Comparison of ENCODE assay signal across 8 mouse cellular contexts in the genomic region with DNA sequence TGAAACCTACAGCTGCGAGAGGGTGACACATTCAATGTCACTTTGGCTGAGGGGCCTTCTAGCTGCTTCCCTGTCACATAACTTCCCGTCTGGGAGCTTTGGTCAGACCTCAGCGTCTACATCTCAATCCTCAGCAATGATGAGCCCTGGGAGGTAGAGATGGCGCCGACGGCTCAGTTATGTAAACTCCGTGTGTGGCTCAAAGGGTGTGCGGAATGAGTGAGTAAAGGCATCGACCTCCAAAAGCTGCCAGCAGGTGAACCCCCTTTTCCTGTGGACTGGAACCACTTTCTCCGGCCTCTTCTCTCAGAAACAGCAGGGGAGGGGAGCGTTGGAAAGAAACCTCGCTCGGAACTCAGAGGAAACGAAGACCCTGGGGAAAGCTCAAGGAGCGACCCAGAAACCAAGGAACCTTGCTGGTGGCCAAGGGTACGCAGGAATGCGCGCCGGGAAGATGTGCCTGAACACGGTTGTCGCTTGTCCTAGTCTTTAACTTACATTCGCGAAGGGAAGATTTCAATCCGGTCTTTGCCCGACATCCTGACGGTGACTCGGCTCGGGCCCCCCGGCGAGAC. TPM values are rescaled to one million over a fixed set of nuclear protein-coding genes. Genes with fewer than 3 reads are reported as not detected.
DNase-seq lines count a peak whose midpoint lies in the region; ATAC-seq and TF ChIP-seq lines count a peak whose summit lies in the region.

No protein-coding gene starts in this region.

- H3K9ac ChIP-seq in limb, embryonic 14.5 days (ENCODE audit: low read depth, low read length, severe bottlenecking), result peak overlapping the region; percentile 73

- H3K27me3 ChIP-seq in limb, embryonic 14.5 days (ENCODE audit: control insufficient read depth, insufficient read depth, low read length), result no peaks in the 10 kb centered on the region

- H3K36me3 ChIP-seq in limb, embryonic 14.5 days (ENCODE audit: control insufficient read depth, insufficient read depth, low read length), result 0 out of 2 replicates have a peak, but pooled peaks cover 6% of the 10 kb centered on the region

- peak; percentile 13; the same call in 1 of the 2 replicates for ATAC-seq in limb, embryonic 14.5 days (ENCODE audit: low FRiP score, low read depth)

- TF ChIP-seq CTCF in olfactory bulb, adult 2 months (IDR thresholded peaks at IDR 0.05; ENCODE audit: insufficient read depth, low read depth, low read length), result no peak

- peak overlapping the region; percentile 89 for H3K4me3 ChIP-seq in limb, embryonic 14.5 days (replicated peaks; ENCODE audit: low read length)
- peak overlapping the region; percentile 68 for H3K4me3 ChIP-seq in olfactory bulb, adult 2 months (ENCODE audit: insufficient read depth, low read depth, low read length)

- peaks cover 14% of the 10 kb centered on the region for H3K4me1 ChIP-seq in limb, embryonic 14.5 days (ENCODE audit: control insufficient read depth, insufficient read depth, low read length)
- H3K4me1 ChIP-seq in olfactory bulb, adult 2 months (ENCODE audit: control insufficient read depth, insufficient read depth, low read length), result peaks cover 5% of the 10 kb centered on the region

- H3K4me2 ChIP-seq in limb, embryonic 14.5 days (replicated peaks; ENCODE audit: low read depth, low read length, severe bottlenecking), result peak overlapping the region; percentile 92

- peak overlapping the region; percentile 35 for H3K27ac ChIP-seq in limb, embryonic 14.5 days (replicated peaks; ENCODE audit: low read depth, low read length)
- H3K27ac ChIP-seq in olfactory bulb, adult 2 months (ENCODE audit: insufficient read depth, low read depth, low read length), result peak overlapping the region; percentile 38; the same call in 1 of the 2 replicates

- WGBS in limb, embryonic 14.5 days, result under 1% methylated on average over 29 of the region's 30 CpGs
- under 1% methylated on average over 30 of the region's 30 CpGs for WGBS in olfactory bulb, adult 2 months

- DNase-seq in layer of hippocampus, adult 9-10 months (ENCODE audit: low spot score), result peak; percentile 12
- DNase-seq in layer of hippocampus, postnatal 14 days (ENCODE audit: low spot score in 2 of 2), result no peak
- DNase-seq in NIH3T3 (ENCODE audit: low read depth), result peak; percentile 59
- DNase-seq in fibroblast of lung, adult 2 months (ENCODE audit: low read depth), result peak; percentile 13
- DNase-seq in limb, embryonic 14.5 days (ENCODE audit: low spot score), result no peak
- DNase-seq in testis, postnatal 10 days (ENCODE audit: low spot score), result no peak
- no peak for DNase-seq in left cerebral cortex, adult 18-20 months (ENCODE audit: low spot score in 2 of 2)

- 0 out of 2 replicates have a peak, but pooled peaks have one; percentile 14 for TF ChIP-seq POLR2A in limb, embryonic 14.5 days (IDR thresholded peaks at IDR 0.05; ENCODE audit: borderline replicate concordance, extremely low read depth, insufficient read depth, insufficient read length)
- TF ChIP-seq POLR2A in olfactory bulb, adult 2 months (IDR thresholded peaks at IDR 0.05; ENCODE audit: insufficient read depth, low read depth, low read length), result no peak

- H3K9me3 ChIP-seq in limb, embryonic 14.5 days (ENCODE audit: control insufficient read depth, low read length), result no peaks in the 10 kb centered on the region

RNA-seq across cellular contexts. Expression of gene Atp6v1d, which starts 0.4 kb away (rescaled TPM):
- 100 to 1,000 TPM; 201 to 213 TPM for total RNA-seq in layer of hippocampus, postnatal 14 days (2021)
- polyA plus RNA-seq in limb, embryonic 14.5 days (2012; rRNA removed), result 37.0 and 37.9 TPM in 2 replicates
- 64.3 and 70.2 TPM in 2 replicates for polyA plus RNA-seq in limb, embryonic 14.5 days (2014; fragmentation: Nextera tagmentation; extraction: Ambion mirVana)
- polyA plus RNA-seq in olfactory bulb, adult 2 months (2012; ENCODE audit: insufficient read depth, insufficient read length, low replicate concordance, missing spikeins), result not detected in 2 replicates
- total RNA-seq in left cerebral cortex, adult 18-20 months (2021), result 100 to 1,000 TPM; 301 to 302 TPM

RNA-seq across cellular contexts. Expression of gene Eif2s1, which starts 0.6 kb away (rescaled TPM):
- total RNA-seq in layer of hippocampus, postnatal 14 days (2021), result 10 to 100 TPM; 59.8 to 61.6 TPM
- polyA plus RNA-seq in limb, embryonic 14.5 days (2012; rRNA removed), result 52.4 and 64.4 TPM in 2 replicates
- polyA plus RNA-seq in limb, embryonic 14.5 days (2014; fragmentation: Nextera tagmentation; extraction: Ambion mirVana), result 188 and 194 TPM in 2 replicates
- not detected in 2 replicates for polyA plus RNA-seq in olfactory bulb, adult 2 months (2012; ENCODE audit: insufficient read depth, insufficient read length, low replicate concordance, missing spikeins)
- total RNA-seq in left cerebral cortex, adult 18-20 months (2021), result 10 to 100 TPM; 48.9 to 52.7 TPM

RNA-seq across cellular contexts. Expression of gene Plek2, which starts 45.8 kb away (rescaled TPM):
- under 1 TPM in 1 of 2 experiments, not detected in 1; 0.41 TPM for total RNA-seq in layer of hippocampus, postnatal 14 days (2021)
- 1.2 and 1.5 TPM in 2 replicates for polyA plus RNA-seq in limb, embryonic 14.5 days (2012; rRNA removed)
- 4.5 and 5.8 TPM in 2 replicates for polyA plus RNA-seq in limb, embryonic 14.5 days (2014; fragmentation: Nextera tagmentation; extraction: Ambion mirVana)
- not detected in 2 replicates for polyA plus RNA-seq in olfactory bulb, adult 2 months (2012; ENCODE audit: insufficient read depth, insufficient read length, low replicate concordance, missing spikeins)
- total RNA-seq in left cerebral cortex, adult 18-20 months (2021), result under 1 TPM; 0.21 to 0.30 TPM

Comparison
In these comparisons a context has a peak if more than half of its experiments do, and no peak if none do; other contexts are left out.
1. DNase-seq: peak in layer of hippocampus, adult 9-10 months (single experiment), NIH3T3 (single experiment) and fibroblast of lung, adult 2 months (single experiment); none in layer of hippocampus, postnatal 14 days (0 of 2), limb, embryonic 14.5 days (single experiment), testis, postnatal 10 days (single experiment) and left cerebral cortex, adult 18-20 months (0 of 2).